Mouse (Mus musculus) MEL (cell line): ENCODE results near the gene Rnf141. TPM values are rescaled to one million over a fixed set of nuclear protein-coding genes. Genes with fewer than 3 reads are reported as not detected.

ENCODE experiments used
- DNase-seq: peaks from one replicate; pipeline ENCODE4 v3.0.0; 2011; ENCODE audit warnings: low read depth, low spot score
- H3K27ac ChIP-seq: 2 replicates; pipeline ENCODE4 v1.5.1; 2012; ENCODE audit warnings: low read depth, mild to moderate bottlenecking, control low read depth, low read length, moderate library complexity; ENCODE audit not compliant: control insufficient read depth
- H3K27me3 ChIP-seq, 2 experiments: fragments of 150-350 bp in 1 of 2; sonication (generic) in 1 of 2; 2 replicates each; pipeline ENCODE4 v1.6.1; 2012; ENCODE audit warnings: low read length in 2 of 2, mild to moderate bottlenecking in 2 of 2, improper control_type of control experiment in 1 of 2, moderate library complexity in 1 of 2; ENCODE audit not compliant: insufficient read depth in 2 of 2, control insufficient read depth in 1 of 2
- H3K36me3 ChIP-seq, 2 experiments: 2 replicates each; pipeline ENCODE4 v1.6.1; 2012 to 2014; ENCODE audit warnings: low read length in 2 of 2, improper control_type of control experiment in 1 of 2, inconsistent platforms in 1 of 2, mild to moderate bottlenecking in 1 of 2; ENCODE audit not compliant: insufficient read depth in 2 of 2, control insufficient read depth in 1 of 2
- H3K4me1 ChIP-seq, 2 experiments: fragments of 150-350 bp in 1 of 2; sonication (generic) in 1 of 2; 2 replicates each; pipeline ENCODE4 v1.6.1; 2012; ENCODE audit warnings: low read length in 2 of 2, improper control_type of control experiment in 1 of 2, mild to moderate bottlenecking in 1 of 2; ENCODE audit not compliant: insufficient read depth in 2 of 2, control insufficient read depth in 1 of 2
- H3K4me3 ChIP-seq, 2 experiments: fragments of 150-350 bp in 1 of 2; sonication (generic) in 1 of 2; 2 replicates each; pipeline ENCODE4 v1.5.1; 2012; ENCODE audit warnings: low read depth in 2 of 2, low read length in 2 of 2, mild to moderate bottlenecking in 2 of 2, moderate library complexity in 2 of 2, control low read depth in 1 of 2, improper control_type of control experiment in 1 of 2; ENCODE audit not compliant: control insufficient read depth in 1 of 2, insufficient read depth in 1 of 2
- H3K79me2 ChIP-seq: 2 replicates; pipeline ENCODE4 v1.6.1; 2012; ENCODE audit warnings: mild to moderate bottlenecking, low read length, moderate library complexity; ENCODE audit not compliant: control insufficient read depth, poor library complexity, insufficient read depth
- H3K9ac ChIP-seq: 2 replicates; pipeline ENCODE4 v1.6.1; 2012; ENCODE audit warnings: low read depth, mild to moderate bottlenecking, control low read depth, low read length, moderate library complexity; ENCODE audit not compliant: control insufficient read depth, poor library complexity, severe bottlenecking
- H3K9me3 ChIP-seq: fragments of 150-350 bp; sonication (generic); replicated peaks from 2 replicates; pipeline ENCODE4 v1.6.1; 2012; ENCODE audit warnings: mild to moderate bottlenecking, low read length, improper control_type of control experiment, moderate library complexity; ENCODE audit not compliant: insufficient read depth
- BHLHE40 ChIP-seq: IDR thresholded peaks from 2 replicates; pipeline ENCODE4 v1.6.1; 2012; ENCODE audit warnings: low read depth, mild to moderate bottlenecking, inconsistent platforms, low read length, improper control_type of control experiment, borderline replicate concordance
- CHD1 ChIP-seq: IDR thresholded peaks from 2 replicates; pipeline ENCODE4 v1.6.1; 2012; ENCODE audit warnings: low read depth, mild to moderate bottlenecking, inconsistent platforms, low read length, improper control_type of control experiment
- CHD2 ChIP-seq: IDR thresholded peaks from 2 replicates; pipeline ENCODE4 v1.6.1; 2011; ENCODE audit warnings: low read length, improper control_type of control experiment
- CTCF ChIP-seq, 3 experiments: IDR thresholded peaks in 2 of 3; conservative IDR thresholded peaks in 1 of 3; 2 replicates each; pipeline ENCODE4 v1.5.1; 2011 to 2012; ENCODE audit warnings: low read length in 3 of 3, low read depth in 2 of 3, mild to moderate bottlenecking in 2 of 3, improper control_type of control experiment in 1 of 3, inconsistent platforms in 1 of 3, mixed read lengths in 1 of 3, moderate library complexity in 1 of 3; ENCODE audit not compliant: control insufficient read depth in 1 of 3, insufficient read depth in 1 of 3, poor library complexity in 1 of 3, severe bottlenecking in 1 of 3
- E2F4 ChIP-seq: IDR thresholded peaks from 2 replicates; pipeline ENCODE4 v1.6.1; 2011; ENCODE audit warnings: low read depth, low read length, improper control_type of control experiment, borderline replicate concordance
- ELF1 ChIP-seq: IDR thresholded peaks from 2 replicates; pipeline ENCODE4 v1.6.1; 2014; ENCODE audit warnings: low read depth, mild to moderate bottlenecking, inconsistent platforms, low read length, improper control_type of control experiment, moderate library complexity
- ETS1 ChIP-seq: IDR thresholded peaks from 2 replicates; pipeline ENCODE4 v1.6.1; 2012; ENCODE audit warnings: low read depth, mild to moderate bottlenecking, inconsistent platforms, low read length, improper control_type of control experiment, moderate library complexity
- GATA1 ChIP-seq: IDR thresholded peaks from 2 replicates; pipeline ENCODE4 v1.6.1; 2011; ENCODE audit warnings: low read depth, low read length, improper control_type of control experiment
- HCFC1 ChIP-seq: IDR thresholded peaks from 2 replicates; pipeline ENCODE4 v1.6.1; 2012; ENCODE audit warnings: low read depth, mild to moderate bottlenecking, inconsistent platforms, low read length, improper control_type of control experiment, moderate library complexity
- JUND ChIP-seq: IDR thresholded peaks from 2 replicates; pipeline ENCODE4 v1.6.1; 2011; ENCODE audit warnings: low read depth, mild to moderate bottlenecking, improper control_type of control experiment, low read length
- MAX ChIP-seq: IDR thresholded peaks from 2 replicates; pipeline ENCODE4 v1.6.1; 2011; ENCODE audit warnings: low read length, improper control_type of control experiment
- MAZ ChIP-seq: IDR thresholded peaks from 2 replicates; pipeline ENCODE4 v1.6.1; 2012; ENCODE audit warnings: low read depth, mild to moderate bottlenecking, inconsistent platforms, low read length, improper control_type of control experiment
- MYB ChIP-seq: IDR thresholded peaks from 2 replicates; pipeline ENCODE4 v1.6.1; 2011; ENCODE audit warnings: mild to moderate bottlenecking, low read depth, low read length, improper control_type of control experiment
- NELFE ChIP-seq: IDR thresholded peaks from 2 replicates; pipeline ENCODE4 v1.6.1; 2011; ENCODE audit warnings: low read depth, low read length, improper control_type of control experiment
- NRF1 ChIP-seq: IDR thresholded peaks from 2 replicates; pipeline ENCODE4 v1.6.1; 2014; ENCODE audit warnings: low read depth, mild to moderate bottlenecking, inconsistent platforms, low read length, improper control_type of control experiment, moderate library complexity; ENCODE audit not compliant: poor library complexity, insufficient read depth, severe bottlenecking
- POLR2AphosphoS2 ChIP-seq: IDR thresholded peaks from 2 replicates; pipeline ENCODE4 v1.6.1; 2011; ENCODE audit warnings: low read length, improper control_type of control experiment
- POLR2AphosphoS5 ChIP-seq: IDR thresholded peaks from 2 replicates; pipeline ENCODE4 v1.6.1; 2012; ENCODE audit warnings: low read depth, borderline replicate concordance, mild to moderate bottlenecking, inconsistent platforms, low read length, moderate library complexity, mixed read lengths
- RAD21 ChIP-seq: IDR thresholded peaks from 2 replicates; pipeline ENCODE4 v1.6.1; 2011; ENCODE audit warnings: mild to moderate bottlenecking, low read depth, low read length, improper control_type of control experiment
- RCOR1 ChIP-seq: IDR thresholded peaks from 2 replicates; pipeline ENCODE4 v1.6.1; 2012; ENCODE audit warnings: low read depth, mild to moderate bottlenecking, inconsistent platforms, low read length, improper control_type of control experiment
- SMC3 ChIP-seq: IDR thresholded peaks from 2 replicates; pipeline ENCODE4 v1.6.1; 2011; ENCODE audit warnings: low read depth, low read length, improper control_type of control experiment
- TBP ChIP-seq: IDR thresholded peaks from 2 replicates; pipeline ENCODE4 v1.8.0; 2011; ENCODE audit warnings: low read depth, low read length, improper control_type of control experiment
- TCF12 ChIP-seq: IDR thresholded peaks from 2 replicates; pipeline ENCODE4 v1.6.1; 2014; ENCODE audit warnings: low read depth, mild to moderate bottlenecking, inconsistent platforms, low read length, improper control_type of control experiment, moderate library complexity
- USF1 ChIP-seq: IDR thresholded peaks from 2 replicates; pipeline ENCODE4 v1.6.1; 2014; ENCODE audit warnings: low read depth, mild to moderate bottlenecking, inconsistent platforms, low read length, improper control_type of control experiment, moderate library complexity
- USF2 ChIP-seq, 2 experiments: IDR thresholded peaks; 2 replicates each; pipeline ENCODE4 v1.6.1; 2011 to 2012; ENCODE audit warnings: improper control_type of control experiment in 2 of 2, low read length in 2 of 2, borderline replicate concordance in 1 of 2, inconsistent platforms in 1 of 2, low read depth in 1 of 2, mild to moderate bottlenecking in 1 of 2; ENCODE audit not compliant: insufficient read depth in 1 of 2
- ZC3H11A ChIP-seq: IDR thresholded peaks from 2 replicates; pipeline ENCODE4 v1.6.1; 2012; ENCODE audit warnings: low read depth, mild to moderate bottlenecking, inconsistent platforms, low read length, improper control_type of control experiment
- ZKSCAN1 ChIP-seq: IDR thresholded peaks from 2 replicates; pipeline ENCODE4 v1.6.1; 2012; ENCODE audit warnings: low read depth, mild to moderate bottlenecking, inconsistent platforms, low read length, improper control_type of control experiment, moderate library complexity
- ZNF384 ChIP-seq: IDR thresholded peaks from 2 replicates; pipeline ENCODE4 v1.6.1; 2012; ENCODE audit warnings: low read depth, mild to moderate bottlenecking, inconsistent platforms, low read length, improper control_type of control experiment
- polyA plus RNA-seq, 2 experiments: library from polyadenylated mRNA; stranded (reverse) in 1 of 2; unstranded in 1 of 2; fragments of >175 nt in 1 of 2; fragments of >200 nt in 1 of 2; gene quantifications; 2 replicates each; pipeline versions ENCODE4 v1.2.1 to v1.2.4; 2012; ENCODE audit warnings: low replicate concordance in 2 of 2, low read depth in 1 of 2; ENCODE audit not compliant: insufficient read length in 2 of 2, insufficient read depth in 1 of 2, missing spikeins in 1 of 2
- total RNA-seq: library from RNA; depleted of rRNA; stranded (reverse); fragments of 300-350 nt; gene quantifications from 2 replicates; pipeline ENCODE4 v1.2.3, GENCODE M21; 2012

The Rnf141 gene
- total and polyA plus RNA-seq, 3 experiments: 18.8 to 19.7 TPM; not detected in 1

- Histone ChIP-seq H3K4me3 (no peak overlapping the region), H3K9me3 (no peaks in the 10 kb centered on the region), H3K27ac (no peak overlapping the region), H3K36me3 (peaks cover under 1 to 11% of the 10 kb centered on the region in 2 experiments; a peak in 3 of 4 replicates), H3K4me1 (peaks cover 0 to 3% of the 10 kb centered on the region in 2 experiments; a peak in 1 of 4 replicates), H3K9ac (no peak overlapping the region)
- no peak for DNase-seq
- TF ChIP-seq NELFE: no peak
- no peak for TF ChIP-seq USF1
- TF ChIP-seq TBP: no peak
- TF ChIP-seq ZKSCAN1: no peak
- TF ChIP-seq MAZ: no peak
- TF ChIP-seq RAD21: no peak
- no peak for TF ChIP-seq MAX
- TF ChIP-seq POLR2AphosphoS5: no peak
- no peak for TF ChIP-seq GATA1
- no peak for TF ChIP-seq E2F4
- TF ChIP-seq NRF1: no peak
- no peak for TF ChIP-seq HCFC1
- TF ChIP-seq ETS1: no peak
- TF ChIP-seq RCOR1: no peak
- TF ChIP-seq CTCF (IDR thresholded peaks at IDR 0.05 in 2 of 3, conservative IDR thresholded peaks at IDR 0.05 in 1 of 3; ENCODE audit: control insufficient read depth in 1 of 3, insufficient read depth in 1 of 3, low read depth in 2 of 3, low read length in 3 of 3, poor library complexity in 1 of 3, severe bottlenecking in 1 of 3): no peak
- TF ChIP-seq MYB: no peak
- TF ChIP-seq CHD1: no peak
- TF ChIP-seq SMC3: no peak
- TF ChIP-seq JUND: no peak
- TF ChIP-seq TCF12: no peak
- TF ChIP-seq, all 39 proteins: peak for 0
- H3K27me3 ChIP-seq: no peaks in the 10 kb centered on the region
- no peaks in the 10 kb centered on the region for H3K79me2 ChIP-seq
Measured at GRCm38 (mm10) chr7:110834522-110834921, 9.7 kb downstream of the Rnf141 start.

DNA sequence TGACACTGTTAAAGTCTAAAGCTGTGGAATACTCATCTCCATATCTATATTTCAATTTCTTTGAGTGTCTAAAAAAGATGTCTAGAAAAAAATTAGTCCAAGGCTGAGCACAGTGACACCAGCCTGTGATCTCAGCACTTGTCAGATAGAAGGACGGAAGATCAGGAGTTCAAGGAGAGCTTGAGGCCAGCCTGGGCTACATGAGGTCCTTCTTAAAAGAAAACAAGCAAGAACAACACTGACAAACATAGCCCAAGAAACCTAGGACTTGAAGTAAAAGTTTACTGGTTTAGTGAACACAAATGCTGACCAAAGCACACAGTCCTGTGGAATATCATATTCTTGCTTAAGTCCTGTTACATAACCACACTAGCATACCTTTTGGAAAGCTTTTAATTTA is 10.2 kb downstream of the Rnf141 start:
- no peak overlapping the region for H3K9ac ChIP-seq
- peaks cover 0 to 3% of the 10 kb centered on the region in 2 experiments; a peak in 1 of 4 replicates for H3K4me1 ChIP-seq
- no peaks in the 10 kb centered on the region for H3K9me3 ChIP-seq
- H3K4me3 ChIP-seq: no peak overlapping the region
- TF ChIP-seq POLR2AphosphoS5 (no peak), TCF12 (no peak), POLR2AphosphoS2 (no peak), ZNF384 (no peak), BHLHE40 (no peak), RAD21 (no peak), CHD2 (no peak), ELF1 (no peak), USF2 (IDR thresholded peaks at IDR 0.05; ENCODE audit: borderline replicate concordance in 1 of 2, insufficient read depth in 1 of 2, low read depth in 1 of 2, low read length in 2 of 2) (no peak), ZC3H11A (no peak)
- no peak overlapping the region for H3K27ac ChIP-seq
- no peaks in the 10 kb centered on the region for H3K79me2 ChIP-seq
- H3K27me3 ChIP-seq: no peaks in the 10 kb centered on the region
- H3K36me3 ChIP-seq: peaks cover 0 to 11% of the 10 kb centered on the region in 2 experiments; a peak in 3 of 4 replicates
- DNase-seq: no peak
